Mouse (Mus musculus) hindbrain, postnatal 0 days (tissue): ENCODE measurements at regions not wholly inside any gene's neighbourhood (a gene's known extent, or its start where the extent isn't known, plus 50 kb on each side); places are given as distances from the start of the nearest gene placed in this dataset.

Experiments
- ATAC-seq: fragments of 200-750 bp; cut with Nextera tagmentation; 2 replicates; pipeline ENCODE4 v1.8.0; 2017; ENCODE audit warnings: mild to moderate bottlenecking, moderate TSS enrichment, moderate library complexity
- DNase-seq: peaks from one replicate; pipeline ENCODE4 v3.0.0-alpha.2; 2015; ENCODE audit warnings: low spot score
- H3K27ac ChIP-seq: fragments of 300-500 bp; sonication (generic); 2 replicates; pipeline ENCODE4 v1.5.1; 2014; ENCODE audit warnings: mild to moderate bottlenecking
- H3K27me3 ChIP-seq: fragments of 300-500 bp; sonication (generic); 2 replicates; pipeline ENCODE4 v1.6.1; 2014; ENCODE audit warnings: low read length, mixed read lengths; ENCODE audit not compliant: insufficient read depth
- H3K36me3 ChIP-seq: fragments of 300-500 bp; sonication (generic); 2 replicates; pipeline ENCODE4 v1.6.1; 2014; ENCODE audit warnings: low read length, mixed read lengths; ENCODE audit not compliant: insufficient read depth
- H3K4me1 ChIP-seq: fragments of 300-500 bp; sonication (generic); 2 replicates; pipeline ENCODE4 v1.6.1; 2014; ENCODE audit warnings: antibody characterized with exemption, low read length, mixed read lengths; ENCODE audit not compliant: insufficient read depth
- H3K4me2 ChIP-seq: fragments of 300-500 bp; sonication (generic); 2 replicates; pipeline ENCODE4 v1.6.1; 2014; ENCODE audit warnings: low read depth, mild to moderate bottlenecking, low read length, moderate library complexity, mixed read lengths
- H3K4me3 ChIP-seq: fragments of 300-500 bp; sonication (generic); 2 replicates; pipeline ENCODE4 v1.5.1; 2014; ENCODE audit warnings: low read length
- H3K9ac ChIP-seq: fragments of 300-500 bp; sonication (generic); replicated peaks from 2 replicates; pipeline ENCODE4 v1.6.1; 2014; ENCODE audit warnings: mild to moderate bottlenecking, low read length, moderate library complexity, mixed read lengths
- H3K9me3 ChIP-seq: fragments of 300-500 bp; sonication (generic); 2 replicates; pipeline ENCODE4 v1.6.1; 2016; ENCODE audit warnings: low read length, mixed read lengths
- CTCF ChIP-seq: IDR thresholded peaks from 2 replicates; pipeline ENCODE4 v1.5.1; 2016; ENCODE audit warnings: antibody characterized with exemption, control low read depth, low read depth
- WGBS: fragments of 180-500 bp; shearing (Covaris S2); extraction: QIAGEN DNeasy Blood & Tissue Kit; methylation state at CpG from one replicate; pipeline ENCODE4 v1.1.7; 2014; 5-methylcytosine and 5-hydroxymethylcytosine counted together

DNA sequence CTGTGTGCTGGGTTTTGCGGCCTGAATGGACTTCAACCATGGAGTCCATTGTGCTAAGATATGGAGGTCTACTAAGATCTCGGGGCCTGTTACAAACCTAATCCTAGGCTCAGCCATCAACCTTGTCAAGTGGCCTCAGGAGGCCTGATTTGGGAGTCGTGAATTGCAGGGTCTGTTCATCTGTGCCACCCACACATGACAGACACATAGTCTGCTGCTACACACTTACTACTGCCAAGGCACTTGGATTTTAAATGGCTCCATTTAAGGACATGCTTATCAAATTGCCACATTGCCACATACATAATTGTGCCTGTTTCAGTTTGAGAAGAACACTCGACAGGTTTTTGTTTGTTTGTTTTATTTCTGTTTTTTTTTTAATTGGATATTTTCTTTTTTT, 737.0 kb downstream of the Tmem132b start:
- WGBS: 79% methylated on average over 4 of the region's 4 CpGs
- no peak for TF ChIP-seq CTCF
- Histone ChIP-seq H3K4me3 (no peak overlapping the region), H3K36me3 (no peaks in the 10 kb centered on the region), H3K4me2 (no peak overlapping the region), H3K27me3 (no peaks in the 10 kb centered on the region), H3K9ac (no peak overlapping the region), H3K9me3 (no peaks in the 10 kb centered on the region), H3K4me1 (no peaks in the 10 kb centered on the region), H3K27ac (no peak overlapping the region)
- no peak for DNase-seq
- ATAC-seq: no peak

DNA sequence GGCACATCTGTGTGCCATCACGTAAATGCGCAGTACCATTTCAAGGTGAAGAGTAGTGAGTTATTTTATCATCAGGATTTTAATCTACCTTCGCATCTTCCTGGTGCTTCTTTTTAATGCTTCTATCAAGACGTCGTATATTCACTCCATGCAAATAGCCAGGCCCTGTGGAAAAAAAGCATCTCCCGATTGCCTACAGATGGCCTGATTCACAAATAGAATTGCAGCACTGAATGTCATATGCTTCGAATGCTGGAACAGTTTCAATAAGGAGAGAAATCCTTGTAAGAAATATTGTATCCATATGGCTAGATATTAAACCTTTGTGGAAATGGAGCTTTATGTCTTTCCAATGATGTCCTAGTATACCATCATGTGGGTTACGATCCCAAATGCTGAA, 742.7 kb downstream of the Tmem132b start:
- Histone ChIP-seq H3K4me3 (no peak overlapping the region), H3K4me2 (no peak overlapping the region), H3K4me1 (no peaks in the 10 kb centered on the region), H3K27ac (no peak overlapping the region), H3K9me3 (no peaks in the 10 kb centered on the region), H3K9ac (no peak overlapping the region), H3K27me3 (no peaks in the 10 kb centered on the region), H3K36me3 (no peaks in the 10 kb centered on the region)
- ATAC-seq (no peak), DNase-seq (no peak)
- WGBS: 82% methylated on average over 8 of the region's 8 CpGs
- no peak for TF ChIP-seq CTCF

DNA sequence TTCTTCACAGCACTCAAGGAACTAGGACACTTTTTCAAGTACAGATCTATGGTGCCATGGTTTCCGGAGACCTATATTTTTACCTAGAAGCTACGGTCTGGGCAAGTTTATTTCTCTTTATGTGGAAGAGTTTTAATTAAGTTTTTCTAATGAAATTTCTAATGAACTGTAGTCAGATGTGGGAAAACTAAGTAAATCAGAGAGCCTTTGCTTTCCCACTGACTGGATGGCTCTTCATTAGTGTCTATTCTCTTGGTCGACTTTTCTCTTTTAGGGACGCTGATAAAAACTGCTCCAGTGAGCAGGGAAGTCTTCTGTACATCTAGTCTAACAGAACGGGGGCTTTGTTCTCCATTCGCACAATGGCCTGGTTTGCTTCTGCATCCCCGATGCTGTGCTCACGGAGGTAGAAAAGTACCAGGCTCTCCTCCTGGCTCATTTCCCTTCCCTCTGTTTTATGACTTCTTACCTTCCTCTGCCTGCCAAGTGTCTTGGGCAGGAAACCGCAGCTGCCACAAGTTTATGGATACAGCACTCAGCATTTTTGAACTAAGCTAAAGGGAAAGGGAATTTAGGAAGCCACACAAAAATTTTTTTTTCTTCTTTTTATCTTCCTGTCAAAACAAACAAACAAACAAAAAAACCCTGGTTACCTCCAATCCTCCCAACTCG, 749.6 kb downstream of the Tmem132b start:
- H3K36me3 ChIP-seq: no peaks in the 10 kb centered on the region
- H3K9me3 ChIP-seq: no peaks in the 10 kb centered on the region
- H3K9ac ChIP-seq: no peak overlapping the region
- H3K4me2 ChIP-seq: no peak overlapping the region
- H3K27ac ChIP-seq: no peak overlapping the region
- WGBS: 21% methylated on average over 10 of the region's 10 CpGs
- ATAC-seq (no peak), DNase-seq (peak; percentile 14)
- H3K4me3 ChIP-seq: no peak overlapping the region
- H3K27me3 ChIP-seq: no peaks in the 10 kb centered on the region
- no peak for TF ChIP-seq CTCF
- H3K4me1 ChIP-seq: no peaks in the 10 kb centered on the region; the same call in 1 of the 2 replicates

DNA sequence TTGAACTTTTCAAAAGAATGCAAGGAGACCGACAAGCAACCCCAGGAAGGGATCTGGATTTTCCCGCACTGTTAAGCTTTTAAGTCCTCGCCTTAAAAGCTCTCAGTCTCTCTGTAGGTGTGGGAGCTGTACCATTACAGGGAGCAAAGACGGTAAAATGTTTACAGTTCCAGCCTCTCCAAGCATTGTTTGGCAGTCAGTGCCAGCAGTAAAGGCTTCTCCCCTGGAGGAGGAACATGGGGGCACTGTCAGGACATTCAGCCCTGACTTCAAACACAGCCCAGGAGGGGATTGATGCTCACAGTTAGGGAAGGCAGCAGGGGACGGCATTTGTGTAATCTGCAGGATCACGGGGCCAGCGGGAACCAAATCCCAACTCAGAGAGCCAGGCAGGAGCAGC, 750.2 kb downstream of the Tmem132b start:
- H3K9me3 ChIP-seq: no peaks in the 10 kb centered on the region
- DNase-seq: no peak
- H3K4me2 ChIP-seq: no peak overlapping the region
- H3K4me1 ChIP-seq: no peaks in the 10 kb centered on the region; the same call in 1 of the 2 replicates
- no peak overlapping the region for H3K27ac ChIP-seq
- WGBS: 11% methylated on average over 7 of the region's 7 CpGs
- H3K36me3 ChIP-seq: no peaks in the 10 kb centered on the region
- H3K27me3 ChIP-seq: no peaks in the 10 kb centered on the region
- ATAC-seq: no peak
- TF ChIP-seq CTCF: no peak
- no peak overlapping the region for H3K4me3 ChIP-seq
- no peak overlapping the region for H3K9ac ChIP-seq

DNA sequence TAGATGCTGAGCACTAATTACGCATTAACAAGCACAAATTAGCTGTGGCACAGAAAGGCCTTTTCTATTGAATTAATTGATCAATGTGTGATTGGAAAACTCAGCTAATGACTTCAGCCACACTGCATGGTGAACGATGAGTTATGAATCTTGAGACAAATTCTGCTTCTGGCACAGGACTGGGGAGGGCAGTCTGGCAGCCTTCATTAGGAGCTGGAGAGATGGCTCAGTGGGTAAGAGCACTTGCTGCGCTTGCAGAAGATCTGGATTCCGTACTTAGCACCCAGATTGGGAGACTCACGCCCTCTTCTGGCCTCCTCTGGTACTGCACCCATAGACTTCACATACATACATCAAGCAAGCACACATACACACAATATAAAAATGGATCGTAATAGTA, 793.3 kb downstream of the Tmem132b start:
- peak; percentile 62 for TF ChIP-seq CTCF
- no peaks in the 10 kb centered on the region for H3K9me3 ChIP-seq
- H3K4me1 ChIP-seq: no peaks in the 10 kb centered on the region
- ATAC-seq (no peak), DNase-seq (peak; percentile 29)
- H3K4me3 ChIP-seq: no peak overlapping the region
- H3K27me3 ChIP-seq: no peaks in the 10 kb centered on the region
- H3K9ac ChIP-seq: no peak overlapping the region
- no peaks in the 10 kb centered on the region for H3K36me3 ChIP-seq
- no peak overlapping the region for H3K4me2 ChIP-seq
- WGBS: 74% methylated on average over 6 of the region's 6 CpGs
- H3K27ac ChIP-seq: no peak overlapping the region

DNA sequence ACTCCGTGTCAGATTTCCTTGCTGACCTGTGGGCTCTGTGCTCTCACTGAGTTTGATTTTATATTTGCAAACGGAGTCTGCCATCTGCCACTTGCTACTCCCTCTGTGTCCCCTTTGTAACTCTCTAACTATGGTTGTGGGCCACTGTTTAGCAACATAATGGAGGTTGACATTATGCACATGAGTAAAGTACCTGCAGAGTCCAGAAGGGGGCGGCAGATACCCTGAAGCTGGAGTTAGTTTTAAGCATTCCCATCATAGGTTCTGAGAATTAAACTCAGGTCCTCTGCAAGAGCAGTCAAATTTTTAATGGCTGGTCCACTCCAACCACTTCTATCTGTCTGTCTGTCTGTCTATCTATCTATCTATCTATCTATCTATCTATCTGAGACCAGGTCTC, 796.7 kb downstream of the Tmem132b start:
- no peak for TF ChIP-seq CTCF
- ATAC-seq (no peak), DNase-seq (no peak)
- Histone ChIP-seq H3K4me1 (no peaks in the 10 kb centered on the region), H3K9ac (no peak overlapping the region), H3K9me3 (no peaks in the 10 kb centered on the region), H3K4me3 (no peak overlapping the region), H3K27me3 (no peaks in the 10 kb centered on the region), H3K36me3 (no peaks in the 10 kb centered on the region), H3K4me2 (no peak overlapping the region), H3K27ac (no peak overlapping the region)
- WGBS: 48% methylated on average over 3 of the region's 3 CpGs

DNA sequence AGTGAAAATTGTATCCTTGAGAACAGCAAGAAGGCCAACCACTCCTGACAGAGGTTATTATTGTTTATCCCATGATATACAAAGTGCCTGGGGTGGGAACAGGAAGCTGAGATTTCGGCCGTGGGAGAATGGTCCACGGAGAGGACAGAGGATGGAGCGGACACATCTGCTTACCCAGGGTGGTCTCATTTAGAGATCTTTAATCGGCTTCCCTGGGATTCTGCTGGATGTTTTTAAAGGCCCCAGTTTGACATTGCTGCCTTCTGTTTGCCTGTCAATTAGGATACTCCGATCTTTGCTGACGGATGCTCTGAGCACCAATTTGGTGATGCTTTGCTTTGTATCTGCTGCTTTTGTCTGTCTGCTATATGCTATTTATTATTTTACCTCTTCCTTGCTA, 803.5 kb downstream of the Tmem132b start:
- H3K36me3 ChIP-seq: no peaks in the 10 kb centered on the region
- H3K4me1 ChIP-seq: no peaks in the 10 kb centered on the region
- no peaks in the 10 kb centered on the region for H3K9me3 ChIP-seq
- no peak overlapping the region for H3K27ac ChIP-seq
- no peak overlapping the region for H3K4me3 ChIP-seq
- ATAC-seq: no peak
- 29% methylated on average over 7 of the region's 7 CpGs for WGBS
- no peak overlapping the region for H3K9ac ChIP-seq
- H3K27me3 ChIP-seq: no peaks in the 10 kb centered on the region
- no peak for TF ChIP-seq CTCF
- DNase-seq: peak; percentile 9
- no peak overlapping the region for H3K4me2 ChIP-seq
